Mouse (Mus musculus): ENCODE results near the gene Ube2e1. TPM values are rescaled to one million over a fixed set of nuclear protein-coding genes. Genes with fewer than 3 reads are reported as not detected.
A peak's percentile ranks its signal among the peaks of the same experiment; 100 is the strongest.

Ube2e1 gene
- polyA plus RNA-seq, 1 experiment from 2014 or later, result 183 TPM

DNA sequence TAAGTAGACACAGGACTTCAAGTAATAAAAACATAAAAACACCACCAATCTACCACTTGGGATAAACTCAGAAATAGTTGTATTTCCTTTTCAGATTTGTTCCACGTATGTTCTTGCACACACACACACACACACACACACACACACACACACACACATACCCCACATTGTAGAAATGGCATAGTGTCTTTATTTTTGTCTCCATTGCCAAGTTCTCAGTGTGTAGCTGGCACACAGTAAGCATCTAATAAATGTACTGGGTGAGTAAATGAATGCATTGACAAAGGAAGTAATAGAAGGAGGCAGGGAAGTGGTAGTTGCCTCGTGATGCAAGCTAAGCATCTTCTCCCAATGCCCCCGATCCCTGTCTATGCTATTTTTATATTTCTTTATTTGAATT is 21.3 kb upstream of the Ube2e1 start:
- no peaks in the 10 kb centered on the region for H3K27me3 ChIP-seq (ENCODE audit: low read depth, poor library complexity, severe bottlenecking)
- 86% methylated on average over 3 of the region's 3 CpGs for WGBS
- H3K4me3 ChIP-seq, result no peak overlapping the region
- H3K27ac ChIP-seq, result no peak overlapping the region
- no peak for DNase-seq (ENCODE audit: low spot score)
- no peaks in the 10 kb centered on the region for H3K36me3 ChIP-seq
- no peaks in the 10 kb centered on the region for H3K9me3 ChIP-seq (replicated peaks)
- H3K4me1 ChIP-seq, result no peaks in the 10 kb centered on the region

DNA sequence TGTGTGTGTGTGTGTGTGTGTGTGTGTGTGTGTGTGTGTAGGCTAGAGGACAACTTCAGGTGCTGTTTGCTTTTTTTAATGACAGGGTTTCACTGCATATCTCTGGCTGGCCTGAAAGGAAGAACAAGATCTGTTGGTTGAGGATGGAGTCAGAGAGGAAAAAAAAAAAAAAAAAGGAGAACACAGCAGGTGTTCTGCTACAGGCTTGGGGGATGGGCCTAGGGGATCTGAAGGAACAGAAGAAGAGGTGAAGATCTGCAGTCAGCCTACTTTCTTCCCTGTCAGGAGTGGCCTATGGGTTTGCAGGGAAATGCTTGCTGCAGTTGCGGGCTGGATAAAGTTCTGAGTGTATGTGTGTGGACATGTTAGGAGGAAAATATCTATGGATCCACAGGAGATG is 19.0 kb upstream of the Ube2e1 start:
- 75% methylated on average over 1 of the region's 1 CpGs for WGBS

GRCm38 (mm10) chr14:18349871-18350270 is 18.2 kb upstream of the Ube2e1 start:
- no peak for DNase-seq (ENCODE audit: low spot score)
- no peaks in the 10 kb centered on the region for H3K27me3 ChIP-seq (ENCODE audit: low read depth, poor library complexity, severe bottlenecking)
- H3K27ac ChIP-seq, result no peak overlapping the region
- WGBS, result 62% methylated on average over 5 of the region's 5 CpGs
- H3K36me3 ChIP-seq, result no peaks in the 10 kb centered on the region
- no peaks in the 10 kb centered on the region for H3K4me1 ChIP-seq
- no peaks in the 10 kb centered on the region for H3K9me3 ChIP-seq (replicated peaks)
- H3K4me3 ChIP-seq, result no peak overlapping the region

More for the DNA sequence above, 19.0 kb upstream of the Ube2e1 start:
- no peaks in the 10 kb centered on the region for H3K27me3 ChIP-seq (ENCODE audit: low read depth, poor library complexity, severe bottlenecking)
- no peak for DNase-seq (ENCODE audit: low spot score)
- H3K27ac ChIP-seq, result no peak overlapping the region
- no peaks in the 10 kb centered on the region for H3K36me3 ChIP-seq
- H3K9me3 ChIP-seq (replicated peaks), result no peaks in the 10 kb centered on the region
- no peak overlapping the region for H3K4me3 ChIP-seq
- no peaks in the 10 kb centered on the region for H3K4me1 ChIP-seq

DNA sequence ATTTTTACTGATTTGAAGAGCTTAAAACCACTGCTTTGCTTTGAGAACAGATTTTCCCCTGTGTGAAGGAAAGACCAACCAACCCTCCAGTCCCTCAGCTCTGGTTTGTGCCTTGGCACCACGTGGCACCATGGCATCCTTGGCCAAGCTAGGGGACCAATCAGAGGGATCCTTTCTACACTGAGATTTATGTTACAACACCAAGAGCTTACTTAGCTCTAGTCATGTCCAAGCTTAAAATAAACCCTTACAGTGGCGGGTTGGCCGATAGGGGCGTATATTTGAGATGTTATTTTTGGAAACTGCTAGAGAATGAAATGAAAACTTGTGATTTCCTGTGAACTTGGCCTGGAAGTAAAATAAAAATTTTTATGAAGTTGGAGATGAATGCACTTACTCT is 11.9 kb upstream of the Ube2e1 start:
- H3K27ac ChIP-seq, result no peak overlapping the region
- no peaks in the 10 kb centered on the region for H3K36me3 ChIP-seq
- no peak for DNase-seq (ENCODE audit: low spot score)
- H3K9me3 ChIP-seq (replicated peaks), result no peaks in the 10 kb centered on the region
- H3K27me3 ChIP-seq (ENCODE audit: low read depth, poor library complexity, severe bottlenecking), result no peaks in the 10 kb centered on the region
- WGBS, result 77% methylated on average over 4 of the region's 4 CpGs
- H3K4me3 ChIP-seq, result no peak overlapping the region
- no peaks in the 10 kb centered on the region for H3K4me1 ChIP-seq

GRCm38 (mm10) chr14:18342749-18343148 is 11.1 kb upstream of the Ube2e1 start:
- H3K4me1 ChIP-seq, result no peaks in the 10 kb centered on the region
- no peaks in the 10 kb centered on the region for H3K9me3 ChIP-seq (replicated peaks)
- H3K27ac ChIP-seq, result no peak overlapping the region
- H3K27me3 ChIP-seq (ENCODE audit: low read depth, poor library complexity, severe bottlenecking), result no peaks in the 10 kb centered on the region
- H3K36me3 ChIP-seq, result no peaks in the 10 kb centered on the region
- no peak overlapping the region for H3K4me3 ChIP-seq
- no peak for DNase-seq (ENCODE audit: low spot score)
- 83% methylated on average over 2 of the region's 2 CpGs for WGBS

DNA sequence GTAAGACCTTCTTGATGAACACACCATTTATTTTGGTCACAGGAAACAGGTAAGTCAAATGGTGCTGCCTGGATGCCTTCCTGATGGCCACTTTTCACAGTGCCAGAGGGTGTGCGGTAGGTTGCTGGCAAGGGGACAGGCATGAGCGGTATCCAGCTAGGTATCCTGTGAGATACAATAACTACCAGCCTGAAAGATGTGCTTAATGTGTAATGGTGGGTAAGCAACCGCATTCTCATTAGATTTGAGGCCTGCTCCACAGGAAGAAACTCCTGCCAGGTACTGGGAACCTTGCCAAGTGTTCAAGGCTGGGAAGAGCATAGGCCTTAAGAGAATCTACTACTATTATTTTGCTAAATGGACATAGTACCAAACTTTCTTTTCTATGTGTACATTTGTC is 9.4 kb upstream of the Ube2e1 start:
- H3K27me3 ChIP-seq (ENCODE audit: low read depth, poor library complexity, severe bottlenecking), result no peaks in the 10 kb centered on the region
- no peak for DNase-seq (ENCODE audit: low spot score)
- H3K4me1 ChIP-seq, result no peaks in the 10 kb centered on the region
- WGBS, result 97% methylated on average over 3 of the region's 3 CpGs
- no peaks in the 10 kb centered on the region for H3K9me3 ChIP-seq (replicated peaks)
- no peaks in the 10 kb centered on the region for H3K36me3 ChIP-seq
- no peak overlapping the region for H3K4me3 ChIP-seq
- no peak overlapping the region for H3K27ac ChIP-seq

- Histone ChIP-seq H3K27ac (no peak overlapping the region), H3K36me3 (no peaks in the 10 kb centered on the region), H3K4me3 (no peak overlapping the region), H3K9me3 (replicated peaks) (no peaks in the 10 kb centered on the region), H3K4me1 (no peaks in the 10 kb centered on the region), H3K27me3 (ENCODE audit: low read depth, poor library complexity, severe bottlenecking) (no peaks in the 10 kb centered on the region)
- no peak for DNase-seq (ENCODE audit: low spot score)
These were observed 4.4 kb upstream of the Ube2e1 start for GRCm38 (mm10) chr14:18336106-18336505.

GRCm38 (mm10) chr14:18330789-18331692 is 618 bp downstream of the Ube2e1 start:
- under 1% methylated on average over 50 of the region's 99 CpGs for WGBS
- H3K27ac ChIP-seq, result peak overlapping the region; percentile 97
- no peaks in the 10 kb centered on the region for H3K27me3 ChIP-seq (ENCODE audit: low read depth, poor library complexity, severe bottlenecking)
- H3K4me3 ChIP-seq, result peak overlapping the region; percentile 92
- no peaks in the 10 kb centered on the region for H3K9me3 ChIP-seq (replicated peaks)
- DNase-seq (ENCODE audit: low spot score), result peak; percentile 61
- H3K36me3 ChIP-seq, result peaks cover 17% of the 10 kb centered on the region
- H3K4me1 ChIP-seq, result peaks cover 32% of the 10 kb centered on the region

DNA sequence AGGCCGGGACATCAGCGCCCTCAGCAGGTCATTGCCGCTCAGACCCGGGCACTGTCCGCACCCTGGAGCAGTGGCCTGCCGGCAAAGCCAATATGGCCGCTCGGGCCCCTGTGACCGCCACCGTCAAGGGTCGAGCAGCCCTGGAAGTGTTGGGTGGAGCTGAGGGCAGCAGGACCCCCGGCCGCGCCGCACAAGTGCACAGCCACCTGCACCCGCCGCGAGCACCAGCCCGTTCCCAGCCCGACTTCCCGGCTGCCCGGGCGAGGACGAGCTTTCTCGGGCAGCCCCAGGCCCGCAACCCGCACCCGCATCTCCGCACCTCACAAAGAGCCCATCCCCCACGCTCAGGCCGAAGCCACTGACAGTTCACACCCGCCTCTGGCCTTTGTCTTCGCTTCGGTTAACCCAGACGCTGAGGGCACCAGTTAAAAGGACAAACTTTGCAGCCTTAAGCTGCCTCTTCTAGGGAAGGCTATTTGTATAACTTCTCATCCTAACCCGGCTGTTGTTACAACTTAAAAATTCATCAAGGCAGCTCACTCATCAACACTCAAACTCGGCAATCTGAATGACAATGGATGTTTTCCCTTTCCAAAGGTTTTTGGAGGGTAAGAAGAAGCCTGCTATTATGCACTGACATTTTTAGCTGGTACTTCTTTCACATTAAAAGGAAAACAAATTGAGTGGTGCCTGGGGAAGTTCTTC is 4.5 kb downstream of the Ube2e1 start:
- peaks cover 32% of the 10 kb centered on the region for H3K4me1 ChIP-seq
- H3K4me3 ChIP-seq, result peak overlapping the region; percentile 62
- H3K27ac ChIP-seq, result peak overlapping the region; percentile 82
- no peaks in the 10 kb centered on the region for H3K9me3 ChIP-seq (replicated peaks)
- 2% methylated on average over 37 of the region's 37 CpGs for WGBS
- peak; percentile 54 for DNase-seq (ENCODE audit: low spot score)
- H3K36me3 ChIP-seq, result peaks cover 39% of the 10 kb centered on the region
- H3K27me3 ChIP-seq (ENCODE audit: low read depth, poor library complexity, severe bottlenecking), result no peaks in the 10 kb centered on the region

- no peaks in the 10 kb centered on the region for H3K27me3 ChIP-seq (ENCODE audit: low read depth, poor library complexity, severe bottlenecking)
- no peak for DNase-seq (ENCODE audit: low spot score)
- H3K4me3 ChIP-seq, result no peak overlapping the region
- H3K4me1 ChIP-seq, result no peaks in the 10 kb centered on the region
- no peaks in the 10 kb centered on the region for H3K9me3 ChIP-seq (replicated peaks)
- 89% methylated on average over 11 of the region's 11 CpGs for WGBS
- no peak overlapping the region for H3K27ac ChIP-seq
- peaks cover 52% of the 10 kb centered on the region for H3K36me3 ChIP-seq
These were observed 13.9 kb downstream of the Ube2e1 start for GRCm38 (mm10) chr14:18317457-18318411.

- H3K36me3 ChIP-seq, result peaks cover 31% of the 10 kb centered on the region
- 98% methylated on average over 5 of the region's 5 CpGs for WGBS
- no peak for DNase-seq (ENCODE audit: low spot score)
These were observed 27.5 kb downstream of the Ube2e1 start for GRCm38 (mm10) chr14:18304165-18304564.

DNA sequence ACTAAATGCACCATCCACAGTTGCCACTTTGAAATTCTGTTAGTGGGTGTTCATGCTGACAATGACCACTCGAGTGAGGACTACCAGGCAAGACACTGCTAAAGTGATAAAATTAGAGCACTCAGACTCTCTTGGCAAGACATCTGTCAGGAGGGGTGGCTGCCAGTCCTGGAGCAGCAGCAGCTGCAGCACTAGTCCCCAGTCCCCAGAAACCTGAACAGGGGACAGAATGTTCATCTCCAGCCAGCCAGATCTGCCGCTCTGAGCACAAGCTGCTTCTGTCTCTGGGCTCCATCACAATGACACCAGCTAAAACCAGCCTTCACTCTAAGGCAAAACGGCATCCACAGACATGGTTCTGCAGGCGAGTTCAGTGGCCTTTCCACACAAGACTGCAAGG is 28.4 kb downstream of the Ube2e1 start:
- 82% methylated on average over 4 of the region's 4 CpGs for WGBS
- DNase-seq (ENCODE audit: low spot score), result no peak

More at GRCm38 (mm10) chr14:18304165-18304564, 27.5 kb downstream of the Ube2e1 start:
- no peaks in the 10 kb centered on the region for H3K9me3 ChIP-seq (replicated peaks)
- H3K27me3 ChIP-seq (ENCODE audit: low read depth, poor library complexity, severe bottlenecking), result no peaks in the 10 kb centered on the region
- H3K27ac ChIP-seq, result no peak overlapping the region
- H3K4me1 ChIP-seq, result no peaks in the 10 kb centered on the region
- H3K4me3 ChIP-seq, result no peak overlapping the region

More for the DNA sequence above, 28.4 kb downstream of the Ube2e1 start:
- Histone ChIP-seq H3K36me3 (peaks cover 37% of the 10 kb centered on the region), H3K9me3 (replicated peaks) (no peaks in the 10 kb centered on the region), H3K27me3 (ENCODE audit: low read depth, poor library complexity, severe bottlenecking) (no peaks in the 10 kb centered on the region), H3K27ac (no peak overlapping the region), H3K4me3 (no peak overlapping the region), H3K4me1 (no peaks in the 10 kb centered on the region)

Data from limb, embryonic 10.5 days (tissue).